Mouse (Mus musculus): ENCODE results near the gene Mprip.
"Not testable (repeated sequence)": the region's sequence is repeated elsewhere in the genome, so short reads cannot be mapped to it uniquely, and the experiment has no call there.

Mprip gene

DNA sequence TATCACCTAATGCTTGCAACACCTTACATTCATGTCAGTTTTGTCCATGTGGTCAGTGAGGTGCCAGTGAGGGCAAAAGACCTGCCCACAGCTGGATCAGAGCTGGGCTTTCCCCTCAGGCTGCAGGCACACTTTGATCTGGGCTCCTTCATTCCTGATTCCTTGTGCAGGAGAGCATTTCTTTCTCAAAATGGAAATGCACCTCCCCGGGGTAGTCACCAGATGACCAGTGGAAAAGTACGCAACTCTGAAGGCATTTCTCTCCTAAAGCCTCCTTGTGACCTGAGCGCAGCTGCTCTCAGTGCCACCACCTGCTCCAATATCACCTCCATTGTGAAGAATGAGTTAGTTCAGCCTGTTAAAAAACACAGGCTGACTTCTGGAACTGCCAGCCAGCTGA is at the start of gene Mprip:
Mprip (plus strand) TSS at position 301 of the 400 bp plus-strand sequence.
- DNase-seq (ENCODE audit: low read depth, low spot score), result no peak

DNA sequence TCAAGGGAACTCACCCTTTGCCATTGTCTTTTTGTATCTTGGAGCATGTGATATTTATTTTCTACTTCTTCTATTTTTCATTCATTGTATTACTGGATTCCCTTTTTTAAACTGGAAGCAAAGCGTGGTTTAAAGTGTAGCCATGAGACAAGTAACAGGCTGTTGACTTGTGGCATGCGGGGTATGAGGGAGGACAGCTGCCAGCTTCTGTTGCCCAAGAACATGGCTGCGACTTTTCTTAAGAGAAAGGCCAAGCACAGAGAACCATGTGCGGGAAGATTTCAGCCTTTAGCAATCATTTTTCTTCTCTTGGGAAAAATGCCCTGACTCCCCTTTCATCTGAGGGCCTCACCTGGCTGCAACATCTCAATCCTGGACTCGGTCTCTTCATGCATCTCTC is 49.5 kb upstream of the Mprip start:
- no peak for DNase-seq (ENCODE audit: low read depth, low spot score)

DNA sequence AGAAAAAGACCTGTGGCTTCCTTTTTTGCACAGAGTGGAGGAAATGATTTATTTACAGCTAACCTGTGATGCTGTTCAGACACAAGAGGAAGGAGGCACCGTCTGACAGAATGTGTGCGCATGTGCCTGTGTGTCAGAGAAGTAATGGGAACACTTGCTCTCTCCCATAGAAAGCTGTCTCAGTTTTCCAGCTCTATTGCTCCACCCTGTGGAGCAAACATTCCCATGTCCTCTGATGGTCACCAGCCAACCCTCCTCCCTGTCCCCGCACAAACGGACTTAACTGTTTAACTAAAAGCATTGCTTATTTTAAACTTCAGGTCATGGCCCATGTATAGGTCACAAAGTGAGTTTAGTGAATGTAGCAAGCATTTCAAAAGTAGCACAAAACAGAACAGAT is 47.0 kb upstream of the Mprip start:
- DNase-seq (ENCODE audit: low read depth, low spot score), result peak; percentile 33

DNA sequence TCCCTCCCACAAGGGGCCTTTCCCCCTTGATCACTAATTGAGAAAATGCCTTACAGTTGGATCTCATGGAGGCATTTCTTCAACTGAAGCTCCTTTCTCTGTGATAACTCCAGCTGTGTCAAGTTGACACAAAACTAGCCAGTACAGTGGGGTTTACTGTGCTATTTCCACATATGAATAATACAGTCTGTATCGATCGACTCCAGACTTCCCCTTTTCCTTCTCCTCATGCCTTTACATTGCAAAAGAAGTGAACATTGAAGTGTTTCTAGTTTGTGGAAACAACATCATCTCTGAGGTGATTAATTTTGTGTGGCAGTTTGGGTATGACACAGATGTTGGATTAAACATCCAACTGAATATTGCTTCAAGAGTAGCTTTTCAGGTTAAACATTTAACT is 44.1 kb upstream of the Mprip start:
- DNase-seq (ENCODE audit: low read depth, low spot score), result not testable (repeated sequence)

DNA sequence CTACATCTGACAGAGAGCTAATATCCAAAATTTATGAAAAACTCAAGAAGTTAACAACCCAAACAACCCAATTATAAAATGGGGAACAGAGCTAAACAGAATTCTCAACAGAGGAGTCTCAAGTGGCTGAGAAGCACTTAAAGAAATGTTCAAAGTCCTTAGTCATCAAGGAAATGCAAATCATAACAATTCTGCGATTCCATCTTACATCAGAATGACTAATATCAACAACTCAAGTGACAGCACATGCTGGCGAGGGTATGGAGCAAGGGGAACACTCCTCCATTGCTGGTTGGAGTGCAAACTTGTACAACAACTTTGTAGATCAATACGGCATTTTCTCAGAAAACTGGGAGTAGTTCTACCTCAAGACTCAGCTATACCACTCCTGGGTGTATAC is 38.9 kb upstream of the Mprip start:
- DNase-seq (ENCODE audit: low read depth, low spot score), result no peak

DNA sequence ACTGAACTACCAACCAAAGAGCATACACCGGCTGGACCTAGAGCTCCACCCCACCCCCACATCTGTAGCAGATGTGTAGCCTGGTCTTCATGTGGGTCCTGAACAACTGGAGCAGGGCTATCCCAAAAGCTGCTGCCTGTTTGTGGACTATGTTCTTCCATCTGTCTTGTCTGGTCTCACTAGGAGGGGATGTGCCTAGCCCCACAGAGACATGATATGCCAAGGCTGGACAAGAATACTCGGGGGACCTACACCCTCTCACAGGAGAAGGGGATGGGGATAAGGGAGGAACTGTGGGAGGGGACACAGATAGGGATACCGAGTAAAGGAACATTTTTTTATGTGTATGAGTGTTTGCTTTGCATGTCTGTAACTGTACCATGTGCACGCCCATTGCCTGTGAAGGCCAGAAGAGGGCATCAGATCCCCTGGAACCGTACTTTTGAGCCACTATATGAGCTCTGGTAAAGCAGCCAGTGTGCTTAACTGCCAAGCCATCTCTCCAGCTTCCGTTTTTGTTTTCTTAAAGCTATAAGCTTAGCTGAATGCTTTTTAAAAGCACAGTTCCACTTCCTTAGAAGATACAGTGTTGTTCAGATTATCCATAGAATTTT is 37.0 kb upstream of the Mprip start:
- peak; percentile 57 for DNase-seq (ENCODE audit: low read depth, low spot score)

DNA sequence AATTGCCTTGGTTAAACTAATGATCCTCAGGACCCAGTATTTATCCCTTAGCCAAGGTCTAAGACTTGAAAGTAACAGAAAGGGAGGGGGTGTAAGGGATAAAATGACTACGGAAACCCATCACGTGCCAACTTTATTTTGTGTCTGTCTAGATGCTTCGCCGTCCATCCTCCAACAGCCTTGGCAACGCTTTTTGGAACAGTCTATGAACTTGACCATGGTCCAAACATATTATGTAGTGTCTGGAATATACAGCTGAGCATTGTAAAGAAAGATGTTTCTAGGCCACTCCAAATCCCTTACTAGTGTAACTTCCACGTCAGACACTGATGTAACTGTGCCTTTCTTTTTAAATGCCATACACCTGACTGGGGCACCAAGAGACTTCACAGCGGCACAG is 34.9 kb upstream of the Mprip start:
- no peak for DNase-seq (ENCODE audit: low read depth, low spot score)

DNA sequence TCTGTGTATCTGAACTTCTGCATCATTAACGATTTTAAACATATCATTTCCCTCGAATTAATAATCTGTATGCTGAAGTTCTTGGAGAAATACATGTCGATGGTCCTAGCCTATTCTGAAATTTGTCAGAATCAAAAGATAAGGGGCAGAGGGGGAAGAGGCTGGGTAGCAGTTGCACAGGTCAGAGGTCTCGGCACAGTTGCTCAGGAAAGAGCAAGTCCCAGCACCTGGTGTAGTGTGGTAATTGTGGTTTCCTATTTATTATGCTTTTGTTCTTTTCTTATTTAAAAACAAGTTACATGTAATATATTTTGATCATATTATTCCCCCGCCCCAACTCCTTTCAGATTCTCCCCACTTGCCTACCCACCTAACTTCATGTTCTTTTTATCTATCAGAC is 32.9 kb upstream of the Mprip start:
- no peak for DNase-seq (ENCODE audit: low read depth, low spot score)

DNA sequence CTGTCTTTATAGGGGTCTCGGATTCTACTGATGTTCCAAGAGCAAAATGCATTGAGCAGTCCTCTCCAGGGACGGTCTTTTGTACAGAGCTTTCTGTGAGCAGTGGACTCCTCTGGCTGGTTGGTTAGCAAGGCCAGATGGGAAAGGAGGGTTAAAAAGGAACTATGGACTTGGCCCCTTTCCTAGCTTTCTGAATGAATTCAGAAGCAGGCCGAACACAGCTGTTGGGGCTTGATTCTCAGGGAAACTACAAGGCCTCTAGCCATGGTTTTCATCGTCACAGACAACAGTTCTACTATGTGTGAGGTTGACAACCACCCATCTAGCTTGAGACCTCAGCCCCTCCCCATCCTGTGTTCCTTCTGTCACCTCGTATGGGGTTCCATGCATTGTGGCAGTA is 31.2 kb upstream of the Mprip start:
- no peak for DNase-seq (ENCODE audit: low read depth, low spot score)

DNA sequence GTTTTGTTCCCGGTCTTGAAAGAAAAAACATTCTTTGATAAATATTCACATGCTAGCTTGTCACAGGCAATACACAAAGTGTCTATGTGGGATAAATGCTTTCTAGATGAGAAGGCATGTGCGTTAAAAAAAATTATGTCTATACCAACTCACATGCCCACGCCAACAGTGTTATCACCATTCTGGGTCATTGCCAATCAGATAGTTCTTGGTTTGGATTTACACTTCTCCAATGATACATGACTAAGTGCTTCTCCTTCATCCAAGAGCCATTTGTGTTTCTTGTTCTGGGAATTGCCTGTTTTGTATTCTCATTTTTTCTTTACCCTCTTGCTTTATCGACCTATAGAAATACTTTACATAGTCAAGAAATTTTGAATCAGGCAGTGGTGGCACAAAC is 29.1 kb upstream of the Mprip start:
- no peak for DNase-seq (ENCODE audit: low read depth, low spot score)

DNA sequence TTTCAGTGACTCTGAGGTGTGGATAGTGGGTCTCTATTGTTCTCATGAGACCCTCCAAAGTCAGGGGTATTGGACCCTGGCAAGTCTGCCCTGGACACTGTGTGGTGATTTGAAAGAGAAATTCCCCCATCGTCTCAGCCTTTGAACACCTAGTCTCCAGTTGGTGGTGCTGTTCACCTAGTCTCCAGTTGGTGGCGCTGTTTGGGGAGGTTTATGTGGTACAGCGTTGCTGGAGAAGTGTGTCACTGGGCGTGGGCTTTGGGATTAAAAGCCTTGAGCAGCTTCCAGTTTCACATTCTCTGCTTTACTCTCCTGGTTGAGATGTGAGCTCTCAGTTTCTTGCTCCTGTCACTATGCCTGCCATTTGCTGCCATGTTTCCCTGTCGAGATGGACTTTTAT is 28.1 kb upstream of the Mprip start:
- peak; percentile 83 for DNase-seq (ENCODE audit: low read depth, low spot score)

DNA sequence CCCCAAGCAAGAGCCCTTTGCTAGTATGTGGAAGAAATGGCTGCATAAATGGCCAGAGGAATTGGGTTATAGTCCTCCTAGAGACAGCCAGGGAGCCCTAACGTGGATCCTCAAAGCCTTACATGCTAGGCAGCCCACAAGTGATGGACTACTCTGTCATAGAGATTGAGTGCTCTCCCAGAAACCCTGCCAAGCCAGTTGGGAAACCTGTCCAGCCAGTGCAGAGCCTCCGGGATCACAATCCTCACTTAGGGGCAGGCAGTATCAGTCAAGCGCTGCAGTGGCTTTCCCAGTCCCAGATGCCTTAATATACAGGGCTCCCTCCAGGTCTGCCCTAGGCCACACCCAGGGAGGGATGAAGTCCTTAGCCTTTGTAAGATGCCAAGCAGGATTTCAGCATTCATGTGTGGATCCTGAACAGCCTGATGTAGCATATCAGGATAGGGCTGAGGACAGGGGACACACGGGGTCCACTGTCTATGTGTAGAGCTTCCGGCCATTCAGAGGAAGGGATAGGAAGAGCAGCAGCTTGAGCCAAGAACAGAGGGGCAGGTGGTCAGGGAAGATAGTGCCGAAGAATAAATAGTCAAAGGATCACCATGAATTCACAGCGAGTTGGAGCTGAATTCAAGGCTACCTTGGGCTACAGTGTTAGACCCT is 27.0 kb upstream of the Mprip start:
- no peak for DNase-seq (ENCODE audit: low read depth, low spot score)

DNA sequence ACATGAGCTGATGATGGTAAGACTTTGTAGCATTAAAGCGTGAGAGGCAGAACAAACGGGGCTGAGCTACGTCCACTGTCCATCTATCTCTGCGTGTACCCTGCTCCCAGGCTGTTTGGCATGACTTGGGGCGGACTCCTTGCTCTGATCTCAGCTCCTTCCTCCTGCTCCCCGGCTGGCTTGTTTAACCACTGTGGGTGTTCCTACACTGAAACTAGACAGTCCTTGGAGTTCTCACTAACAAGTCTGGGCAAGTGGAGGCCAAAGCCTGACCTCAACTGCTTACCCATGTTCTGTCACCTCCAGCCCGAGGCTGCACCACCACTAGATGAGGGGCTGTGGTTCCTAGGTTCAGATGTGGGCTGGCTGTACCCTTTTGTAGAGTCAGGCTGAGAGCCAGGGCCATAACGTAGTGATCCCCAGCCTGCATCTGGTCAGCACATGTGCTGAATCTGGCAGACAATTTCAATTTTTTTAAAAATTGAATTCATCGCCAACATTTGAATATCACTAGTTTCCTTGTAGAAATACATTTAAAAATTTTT is 25.8 kb upstream of the Mprip start:
- no peak for DNase-seq (ENCODE audit: low read depth, low spot score)

DNA sequence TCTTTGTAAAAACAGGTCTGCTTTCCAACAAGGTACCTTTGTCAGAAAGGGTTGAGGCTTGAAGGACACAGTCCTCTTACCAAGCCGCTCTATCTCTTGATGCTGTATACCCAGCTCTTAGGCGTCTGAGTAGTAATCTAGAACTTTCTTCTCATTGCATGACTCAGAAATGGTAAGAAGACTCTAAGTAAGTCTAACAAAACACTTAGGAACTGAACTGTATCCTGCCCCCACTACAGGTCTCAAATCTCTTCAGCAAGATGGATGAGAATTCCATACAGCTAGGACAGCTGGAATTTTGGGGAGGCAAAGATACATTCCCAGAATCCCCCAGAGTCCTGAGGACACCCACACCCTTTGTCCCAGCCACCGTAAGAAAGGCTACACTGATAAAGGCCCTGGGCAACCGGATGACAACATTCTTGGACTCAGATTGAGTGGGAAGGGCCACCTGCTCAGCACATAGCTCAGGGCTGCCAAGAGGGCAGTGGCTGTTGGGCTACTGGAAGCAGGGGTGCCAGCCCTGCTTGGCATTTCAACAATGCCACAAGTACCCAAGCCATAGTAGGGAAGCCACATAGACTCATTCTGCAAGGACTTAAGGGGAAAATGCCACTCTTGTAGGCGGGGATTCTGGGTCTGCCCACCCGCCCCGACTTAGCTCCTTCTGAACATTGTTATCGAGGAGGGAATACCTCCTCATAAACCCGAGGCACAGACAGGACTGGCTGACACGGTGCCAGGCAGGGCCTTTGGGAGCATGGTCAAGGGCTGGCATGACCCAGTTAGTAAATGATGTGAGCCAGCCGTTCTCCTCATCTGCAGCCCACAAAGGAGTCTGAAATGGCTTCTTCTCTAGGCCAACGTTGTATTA is 25.0 kb upstream of the Mprip start:
- no peak for DNase-seq (ENCODE audit: low read depth, low spot score)

DNA sequence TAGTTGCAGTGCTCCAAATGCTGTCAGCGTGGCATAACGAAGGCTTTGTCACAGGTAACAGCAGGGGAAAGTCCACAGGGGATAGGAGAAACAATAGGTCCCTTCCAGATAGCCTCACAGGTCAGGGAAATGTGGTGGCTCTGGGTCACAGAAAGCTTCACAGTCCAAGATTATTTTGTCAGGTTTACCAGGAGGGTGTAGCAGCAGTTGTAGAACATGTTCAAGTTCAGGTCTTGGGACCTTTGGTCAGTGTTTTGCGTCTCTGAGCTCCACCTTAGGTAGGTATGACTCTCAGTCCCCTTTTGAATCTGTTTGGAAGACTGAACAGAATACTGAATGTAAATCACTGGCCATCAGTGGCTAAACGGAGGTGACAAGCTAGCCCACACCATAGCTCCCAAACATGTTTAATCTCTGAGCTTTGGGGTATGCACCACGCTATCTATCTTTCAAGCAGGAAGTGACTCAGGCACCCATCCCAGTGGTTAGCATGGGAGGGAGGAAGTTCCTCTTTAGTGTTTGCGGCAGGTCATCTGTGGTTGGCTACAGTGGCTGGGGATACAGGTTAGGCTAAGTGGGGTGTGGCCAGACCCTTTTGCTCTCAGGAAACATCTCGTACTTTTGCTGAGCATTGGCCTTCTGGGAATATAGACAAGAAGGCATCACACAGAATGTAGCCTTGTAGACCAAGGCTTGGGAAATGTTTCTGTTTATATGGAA is 24.2 kb upstream of the Mprip start:
- DNase-seq (ENCODE audit: low read depth, low spot score), result no peak

DNA sequence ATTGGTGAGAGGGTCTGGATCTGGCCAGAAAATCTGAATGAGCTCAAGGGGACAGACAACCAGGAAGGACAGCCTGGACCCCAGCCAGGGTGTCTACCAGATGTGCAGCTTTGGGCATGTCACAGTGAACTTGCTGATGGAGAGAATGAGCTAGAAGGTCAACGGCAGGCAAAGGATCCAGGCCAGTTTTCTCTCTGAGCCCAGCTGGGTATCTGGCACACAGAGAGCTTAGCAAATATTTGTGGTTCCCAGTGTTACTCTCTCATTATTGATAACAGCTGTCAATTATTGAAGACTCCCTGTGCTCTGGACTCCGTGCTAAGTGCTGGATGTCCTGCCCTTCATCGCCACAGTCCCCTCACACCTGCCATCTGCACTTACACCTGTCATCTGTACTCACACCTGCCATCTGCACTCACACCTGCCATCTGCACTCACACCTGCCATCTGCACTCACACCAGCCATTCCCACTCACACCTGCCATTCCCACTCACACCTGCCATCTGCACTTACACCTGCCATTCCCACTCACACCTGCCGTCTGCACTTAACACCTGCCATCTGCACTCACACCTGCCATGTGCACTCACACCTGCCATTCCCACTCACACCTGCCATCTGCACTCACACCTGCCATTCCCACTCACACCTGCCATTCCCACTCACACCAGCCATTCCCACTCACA is 21.0 kb upstream of the Mprip start:
- no peak for DNase-seq (ENCODE audit: low read depth, low spot score)

DNA sequence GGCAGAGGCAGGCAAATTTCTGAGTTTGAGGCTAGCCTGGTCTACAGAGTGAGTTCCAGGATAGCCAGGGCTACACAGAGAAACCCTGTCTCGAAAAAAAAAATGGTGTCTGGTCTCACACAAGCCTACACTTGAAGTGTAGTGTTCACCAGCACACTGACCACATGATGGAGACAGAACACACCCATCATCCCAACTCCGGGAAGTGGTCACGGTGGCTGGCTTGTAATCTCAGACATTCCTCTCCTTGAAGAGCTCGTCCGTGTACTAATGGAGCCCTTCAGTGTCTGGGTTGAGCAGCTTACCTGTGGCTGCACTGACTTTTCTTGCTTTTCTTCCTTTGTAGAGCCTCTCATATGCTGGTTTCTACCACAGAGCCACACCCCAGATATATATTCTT is 19.9 kb upstream of the Mprip start:
- DNase-seq (ENCODE audit: low read depth, low spot score), result no peak

DNA sequence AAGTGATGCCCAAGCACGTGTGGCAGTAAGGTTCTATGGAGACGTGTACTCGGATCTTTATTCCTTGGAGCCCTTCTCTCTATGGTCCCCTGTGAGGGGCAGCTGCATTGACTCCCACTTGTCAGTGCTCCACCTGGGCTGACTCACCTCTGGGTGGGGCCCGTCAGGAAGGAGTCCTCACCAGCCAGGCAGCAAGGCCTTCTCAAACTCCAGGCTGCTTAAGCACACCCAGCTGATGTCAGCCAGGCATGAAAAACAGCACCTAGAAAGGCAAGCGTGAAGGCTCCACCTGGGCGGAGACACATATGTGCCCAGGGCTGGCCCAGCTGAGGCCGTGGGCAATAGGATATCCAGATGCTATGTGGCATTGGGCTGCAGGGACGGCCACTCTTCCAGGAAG is 18.7 kb upstream of the Mprip start:
- DNase-seq (ENCODE audit: low read depth, low spot score), result no peak

DNA sequence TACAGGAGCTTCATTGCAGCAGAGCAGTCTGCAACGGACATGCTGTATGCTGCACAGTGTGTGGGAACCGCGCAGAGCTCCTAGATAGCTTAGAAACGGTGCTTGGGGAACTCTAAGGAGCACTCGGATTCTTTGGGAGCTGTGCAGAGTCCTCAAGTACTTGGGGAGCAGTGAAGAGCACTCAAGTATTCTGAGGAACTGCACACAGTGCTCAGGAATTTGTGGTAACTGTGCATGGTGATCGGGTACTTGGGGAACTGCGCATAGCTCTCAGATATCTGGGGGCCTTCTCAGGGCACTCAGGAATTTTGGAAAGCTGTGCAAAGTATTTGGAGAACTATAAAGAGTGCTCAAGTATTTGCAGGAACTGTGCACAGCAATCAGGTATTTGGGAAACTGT is 16.1 kb upstream of the Mprip start:
- DNase-seq (ENCODE audit: low read depth, low spot score), result no peak

DNA sequence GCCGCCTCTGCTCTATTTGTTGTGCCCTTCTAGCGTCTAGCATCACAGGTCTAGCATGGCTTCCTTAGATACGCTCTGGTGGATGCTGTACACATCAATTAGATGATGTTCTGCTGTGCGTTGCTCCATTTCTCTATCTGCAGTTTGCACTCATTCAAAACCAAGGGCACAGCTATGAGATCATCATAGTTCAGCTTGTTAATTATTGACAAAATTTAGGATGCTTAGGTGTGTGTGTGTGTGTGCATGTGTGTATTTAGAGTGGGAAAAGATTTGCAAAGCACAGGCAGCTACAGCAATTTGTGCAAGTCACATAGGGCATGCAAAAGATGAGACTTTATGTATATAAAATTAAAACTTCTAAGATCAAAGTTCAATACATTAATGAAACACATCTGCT is 12.0 kb upstream of the Mprip start:
- no peak for DNase-seq (ENCODE audit: low read depth, low spot score)

DNA sequence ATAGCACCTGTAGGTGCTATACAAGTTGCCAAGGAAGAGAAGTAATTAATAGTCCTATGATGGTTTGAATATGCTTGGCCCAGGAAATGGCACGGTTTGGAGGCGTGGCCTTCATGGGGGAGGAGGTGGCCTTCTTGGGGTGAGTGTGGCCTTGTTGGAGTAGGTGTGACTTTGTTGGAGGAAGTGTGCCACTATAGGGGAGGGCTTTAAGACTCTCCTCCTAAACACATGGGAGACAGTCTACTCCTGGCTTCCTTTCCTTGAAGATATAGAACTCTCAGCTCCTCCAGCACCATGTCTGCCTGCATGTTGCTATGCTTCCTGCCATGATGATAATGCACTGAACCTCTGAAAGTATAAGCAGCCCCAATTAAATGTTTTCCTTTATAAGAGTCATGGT is 8.1 kb upstream of the Mprip start:
- DNase-seq (ENCODE audit: low read depth, low spot score), result no peak

Measured in ZHBTc4 (cell line).